Mouse (Mus musculus) liver, embryonic 11.5 days (tissue): ENCODE measurements around the gene Pnpla3. TPM values are rescaled to one million over a fixed set of nuclear protein-coding genes. Genes with fewer than 3 reads are reported as not detected.
"Not testable (repeated sequence)": the region's sequence is repeated elsewhere in the genome, so short reads cannot be mapped to it uniquely, and the experiment has no call there.

ENCODE experiments used
- ATAC-seq: fragments of 200-750 bp; cut with Nextera tagmentation; replicated peaks from 2 replicates; pipeline ENCODE4 v1.8.0; 2017; ENCODE audit warnings: moderate number of reproducible peaks, mild to moderate bottlenecking, moderate TSS enrichment, moderate library complexity; ENCODE audit not compliant: low FRiP score
- DNase-seq: peaks from one replicate; pipeline ENCODE4 v3.0.0-alpha.2; 2017; ENCODE audit warnings: low spot score
- H3K27ac ChIP-seq: fragments of 300-500 bp; sonication (generic); 2 replicates; pipeline ENCODE4 v1.5.1; 2014; ENCODE audit warnings: mild to moderate bottlenecking, low read depth, low read length, control low read depth
- H3K27me3 ChIP-seq: fragments of 300-500 bp; sonication (generic); replicated peaks from 2 replicates; pipeline ENCODE4 v1.6.1; 2014; ENCODE audit warnings: low read length, mixed read lengths; ENCODE audit not compliant: control insufficient read depth, insufficient read depth
- H3K36me3 ChIP-seq: fragments of 300-500 bp; sonication (generic); 2 replicates; pipeline ENCODE4 v1.6.1; 2014; ENCODE audit warnings: mild to moderate bottlenecking, low read length, moderate library complexity, mixed read lengths; ENCODE audit not compliant: control insufficient read depth, insufficient read depth
- H3K4me1 ChIP-seq: fragments of 300-500 bp; sonication (generic); replicated peaks from 2 replicates; pipeline ENCODE4 v1.6.1; 2014; ENCODE audit warnings: low read length, mixed read lengths; ENCODE audit not compliant: control insufficient read depth, insufficient read depth
- H3K4me2 ChIP-seq: fragments of 300-500 bp; sonication (generic); 2 replicates; pipeline ENCODE4 v1.6.1; 2014; ENCODE audit warnings: mild to moderate bottlenecking, control low read depth, moderate library complexity
- H3K4me3 ChIP-seq: fragments of 300-500 bp; sonication (generic); 2 replicates; pipeline ENCODE4 v1.5.1; 2014; ENCODE audit warnings: low read depth, low read length, control low read depth
- H3K9ac ChIP-seq: fragments of 300-500 bp; sonication (generic); 2 replicates; pipeline ENCODE4 v1.6.1; 2014; ENCODE audit warnings: low read depth, low read length, control low read depth
- H3K9me3 ChIP-seq: fragments of 300-500 bp; sonication (generic); 2 replicates; pipeline ENCODE4 v1.6.1; 2016; ENCODE audit warnings: low read length, inconsistent platforms, mixed read lengths; ENCODE audit not compliant: control insufficient read depth
- WGBS: fragments of 180-500 bp; shearing (Covaris S2); extraction: QIAGEN DNeasy Blood & Tissue Kit; methylation state at CpG from one replicate; pipeline ENCODE4 v1.1.7; 2014; 5-methylcytosine and 5-hydroxymethylcytosine counted together
- polyA plus RNA-seq: library from polyadenylated mRNA; unstranded; fragments of >200 nt; fragmentation: Nextera tagmentation; extraction: Ambion mirVana; gene quantifications from 2 replicates; pipeline ENCODE4 v1.2.1, GENCODE M21; 2014

The Pnpla3 gene
- polyA plus RNA-seq, 1 experiment from 2014 or later, result 2.3 TPM

DNA sequence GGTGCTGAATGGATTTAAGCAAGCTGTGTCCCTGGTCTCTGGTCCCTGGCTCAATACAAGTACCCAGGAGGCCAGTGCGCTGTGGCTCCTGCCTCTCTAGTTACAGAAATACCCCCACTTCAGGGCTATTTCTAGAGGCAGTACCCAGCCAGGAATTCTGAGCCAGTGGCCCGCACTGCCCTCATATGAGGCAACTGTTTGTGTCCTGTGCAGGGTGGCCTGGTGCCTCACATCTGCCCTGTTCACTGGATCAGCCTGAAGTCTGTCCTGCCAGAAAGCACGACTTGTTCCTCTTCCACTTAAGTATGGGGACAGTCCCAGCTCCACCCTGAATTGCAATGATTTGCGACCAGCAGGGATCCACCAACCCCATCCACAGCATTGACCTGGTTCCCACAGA is 34.2 kb upstream of the Pnpla3 start:
- H3K4me1 ChIP-seq, result no peaks in the 10 kb centered on the region
- no peaks in the 10 kb centered on the region for H3K27me3 ChIP-seq
- H3K4me2 ChIP-seq, result no peak overlapping the region
- no peak overlapping the region for H3K4me3 ChIP-seq
- ATAC-seq (no peak), DNase-seq (no peak)
- no peak overlapping the region for H3K27ac ChIP-seq
- 61% methylated on average over 4 of the region's 4 CpGs for WGBS
- H3K9ac ChIP-seq, result no peak overlapping the region
- no peaks in the 10 kb centered on the region for H3K9me3 ChIP-seq
- no peaks in the 10 kb centered on the region for H3K36me3 ChIP-seq

DNA sequence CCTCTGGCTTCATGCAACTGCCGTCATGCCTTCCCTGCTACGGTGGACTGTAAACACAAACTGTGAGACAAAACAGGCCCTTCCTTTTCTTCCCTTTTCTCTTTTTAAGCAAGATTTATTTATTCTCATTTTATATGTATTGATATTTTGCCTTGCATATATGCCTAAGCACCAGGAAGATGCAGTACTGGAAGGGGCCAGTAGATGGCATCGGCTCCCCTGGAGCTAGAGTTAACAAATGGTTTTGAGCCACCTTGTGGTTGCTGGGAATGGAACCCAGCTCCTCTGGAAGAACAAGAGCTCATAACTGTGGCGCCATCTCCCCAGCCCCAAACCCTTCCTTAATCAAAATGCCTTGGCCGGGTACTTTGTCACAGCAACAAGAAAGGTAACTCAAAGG is 32.2 kb upstream of the Pnpla3 start:
- 65% methylated on average over 5 of the region's 5 CpGs for WGBS
- H3K9me3 ChIP-seq, result no peaks in the 10 kb centered on the region
- no peak for DNase-seq

DNA sequence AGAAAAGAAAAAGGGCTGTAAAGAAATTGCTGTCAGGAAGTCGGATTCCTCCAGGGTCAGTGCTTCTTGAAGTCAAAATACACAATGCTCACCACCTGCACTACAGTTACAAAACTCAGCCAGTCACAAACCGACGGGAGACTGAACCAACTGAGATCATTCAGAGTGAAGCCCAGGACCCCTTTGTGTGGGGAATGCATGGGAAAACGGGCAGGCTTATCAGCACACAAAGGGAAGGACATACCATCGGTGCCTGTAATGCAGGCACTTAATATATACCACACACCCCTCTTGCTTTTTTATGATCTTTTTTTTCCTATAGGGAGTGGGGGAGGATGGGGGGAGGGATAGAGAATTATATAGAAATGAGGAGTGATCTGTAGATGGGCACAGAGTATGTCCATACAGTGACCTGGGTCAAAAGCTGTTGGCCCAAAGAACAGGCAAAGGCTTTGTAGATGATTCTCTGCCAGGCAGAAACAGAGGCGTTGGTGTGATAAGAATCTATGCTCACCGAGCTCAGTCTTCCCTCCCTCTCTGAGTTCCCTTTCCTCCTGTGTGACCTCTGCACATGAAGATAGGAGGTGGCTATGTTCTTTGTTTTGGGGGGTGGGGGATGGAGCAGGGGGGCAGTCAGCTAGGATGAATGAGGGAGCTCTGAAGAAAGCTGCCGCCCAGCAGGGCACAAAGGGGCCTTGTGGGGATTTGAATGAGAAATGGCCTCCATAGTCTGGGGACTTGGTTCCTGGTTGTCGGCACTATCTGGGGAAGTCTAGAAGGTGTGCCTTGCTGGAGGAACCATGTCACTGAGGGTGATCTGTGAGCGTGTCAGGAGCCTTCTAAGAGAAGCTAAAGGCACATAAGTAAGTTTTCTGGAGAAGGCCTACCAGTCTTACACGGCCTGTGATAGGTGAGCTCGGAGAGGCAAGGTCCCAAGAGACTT is 30.9 kb upstream of the Pnpla3 start:
- H3K4me2 ChIP-seq, result no peak overlapping the region
- DNase-seq (no peak), ATAC-seq (no peak)
- WGBS, result 40% methylated on average over 12 of the region's 12 CpGs
- no peak overlapping the region for H3K4me3 ChIP-seq
- H3K36me3 ChIP-seq, result no peaks in the 10 kb centered on the region
- no peaks in the 10 kb centered on the region for H3K9me3 ChIP-seq
- H3K4me1 ChIP-seq, result no peaks in the 10 kb centered on the region
- no peak overlapping the region for H3K27ac ChIP-seq
- no peaks in the 10 kb centered on the region for H3K27me3 ChIP-seq
- H3K9ac ChIP-seq, result no peak overlapping the region

More for the DNA sequence above, 32.2 kb upstream of the Pnpla3 start:
- no peak overlapping the region for H3K9ac ChIP-seq
- no peaks in the 10 kb centered on the region for H3K27me3 ChIP-seq
- no peak overlapping the region for H3K4me2 ChIP-seq
- H3K27ac ChIP-seq, result no peak overlapping the region
- no peak overlapping the region for H3K4me3 ChIP-seq
- no peaks in the 10 kb centered on the region for H3K4me1 ChIP-seq
- ATAC-seq, result no peak
- H3K36me3 ChIP-seq, result no peaks in the 10 kb centered on the region

DNA sequence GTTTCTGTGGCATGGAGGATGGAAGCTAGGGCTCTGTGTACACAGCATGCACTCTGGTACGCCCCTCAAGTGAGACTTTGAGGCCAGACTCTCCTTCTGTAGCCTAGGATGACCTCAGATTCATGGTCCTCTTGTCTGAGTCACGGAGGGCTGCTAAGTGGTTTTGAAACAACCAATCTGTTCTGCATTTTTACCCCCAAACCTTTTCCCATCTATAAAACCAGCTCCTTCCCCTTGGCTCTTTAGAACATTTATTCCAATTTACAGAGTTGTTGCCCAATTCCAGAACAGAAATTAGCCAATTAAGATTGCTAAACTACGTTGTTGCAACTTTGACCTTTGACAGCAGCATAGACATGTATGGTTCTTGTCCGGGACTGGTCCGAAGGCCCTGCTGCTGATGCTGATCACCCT is 28.0 kb upstream of the Pnpla3 start:
- Histone ChIP-seq H3K27ac (no peak overlapping the region), H3K9me3 (no peaks in the 10 kb centered on the region), H3K4me1 (no peaks in the 10 kb centered on the region), H3K9ac (no peak overlapping the region), H3K27me3 (no peaks in the 10 kb centered on the region), H3K4me2 (no peak overlapping the region), H3K4me3 (no peak overlapping the region), H3K36me3 (no peaks in the 10 kb centered on the region)
- 73% methylated on average over 5 of the region's 5 CpGs for WGBS
- no peak for DNase-seq
- no peak for ATAC-seq

DNA sequence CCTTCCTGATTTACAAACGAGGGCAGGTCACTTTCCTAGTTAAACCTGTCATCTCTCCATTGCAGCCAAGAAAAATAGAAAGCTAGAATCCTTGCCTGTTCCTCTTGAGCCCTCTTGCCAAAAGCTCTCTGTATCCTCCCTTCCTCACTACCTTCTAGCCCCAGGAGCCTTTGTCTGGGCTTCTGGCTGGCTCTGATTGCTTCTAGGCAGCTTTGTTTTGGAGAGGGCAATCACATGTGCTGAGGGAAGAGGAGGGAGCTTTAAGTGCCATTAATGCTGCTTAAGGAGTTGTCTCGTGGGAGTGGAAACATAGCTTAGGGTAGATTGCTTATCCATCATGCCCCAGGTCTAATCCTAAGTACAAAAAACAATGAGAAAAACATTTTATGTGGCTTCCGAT is 27.5 kb upstream of the Pnpla3 start:
- Histone ChIP-seq H3K27ac (no peak overlapping the region), H3K4me3 (no peak overlapping the region), H3K4me2 (no peak overlapping the region), H3K4me1 (no peaks in the 10 kb centered on the region), H3K27me3 (no peaks in the 10 kb centered on the region), H3K9me3 (no peaks in the 10 kb centered on the region), H3K36me3 (no peaks in the 10 kb centered on the region), H3K9ac (no peak overlapping the region)
- no peak for ATAC-seq
- no peak for DNase-seq
- WGBS, result 53% methylated on average over 3 of the region's 3 CpGs

DNA sequence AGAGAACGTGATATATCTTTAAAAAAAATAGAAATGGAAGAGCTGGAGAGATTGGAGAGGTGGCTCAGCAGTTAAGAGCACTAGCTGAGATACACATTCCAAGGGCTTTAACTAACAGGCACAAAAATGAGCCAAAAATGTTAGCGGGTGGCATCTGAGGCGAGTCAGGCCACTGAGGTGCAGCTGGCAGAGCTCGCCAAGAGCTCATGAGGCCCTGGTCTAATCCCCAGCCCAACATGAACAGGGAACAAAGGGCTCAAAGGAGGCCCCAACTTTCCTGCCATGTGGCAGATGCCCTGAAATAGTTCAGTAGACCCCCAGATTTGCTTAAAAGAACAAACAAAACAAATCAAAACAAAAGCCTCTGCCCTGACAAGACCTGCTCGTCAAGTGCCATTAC is 26.7 kb upstream of the Pnpla3 start:
- H3K36me3 ChIP-seq, result no peaks in the 10 kb centered on the region
- H3K4me2 ChIP-seq, result no peak overlapping the region
- H3K27ac ChIP-seq, result no peak overlapping the region
- H3K9me3 ChIP-seq, result no peaks in the 10 kb centered on the region
- H3K4me1 ChIP-seq, result no peaks in the 10 kb centered on the region
- no peaks in the 10 kb centered on the region for H3K27me3 ChIP-seq
- H3K9ac ChIP-seq, result no peak overlapping the region
- ATAC-seq, result no peak
- WGBS, result 72% methylated on average over 5 of the region's 5 CpGs
- no peak for DNase-seq
- no peak overlapping the region for H3K4me3 ChIP-seq

DNA sequence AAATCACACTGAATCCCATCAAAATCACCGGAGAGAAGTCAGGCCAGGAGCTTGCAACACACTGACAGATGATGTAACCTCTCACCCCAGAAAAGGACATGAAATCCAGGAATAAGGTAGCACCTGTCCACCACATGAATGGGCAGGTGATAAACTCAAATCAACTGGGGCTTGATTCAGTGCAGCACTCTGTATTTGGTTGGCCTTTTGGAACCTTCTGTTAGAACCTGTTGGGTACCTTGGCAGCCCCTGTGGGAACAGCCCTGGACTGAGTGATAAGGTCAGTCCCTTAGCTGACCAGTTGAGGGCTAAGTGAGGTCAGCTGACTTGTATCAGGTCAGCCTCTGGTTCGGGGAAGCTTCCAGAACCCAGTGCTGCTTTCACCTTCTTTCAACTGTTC is 11.5 kb upstream of the Pnpla3 start:
- ATAC-seq (no peak), DNase-seq (no peak)
- H3K4me3 ChIP-seq, result no peak overlapping the region
- H3K4me1 ChIP-seq, result no peaks in the 10 kb centered on the region
- H3K27ac ChIP-seq, result no peak overlapping the region
- H3K4me2 ChIP-seq, result no peak overlapping the region
- no peak overlapping the region for H3K9ac ChIP-seq
- no peaks in the 10 kb centered on the region for H3K9me3 ChIP-seq
- H3K36me3 ChIP-seq, result no peaks in the 10 kb centered on the region
- 83% methylated on average over 2 of the region's 2 CpGs for WGBS
- H3K27me3 ChIP-seq, result no peaks in the 10 kb centered on the region

DNA sequence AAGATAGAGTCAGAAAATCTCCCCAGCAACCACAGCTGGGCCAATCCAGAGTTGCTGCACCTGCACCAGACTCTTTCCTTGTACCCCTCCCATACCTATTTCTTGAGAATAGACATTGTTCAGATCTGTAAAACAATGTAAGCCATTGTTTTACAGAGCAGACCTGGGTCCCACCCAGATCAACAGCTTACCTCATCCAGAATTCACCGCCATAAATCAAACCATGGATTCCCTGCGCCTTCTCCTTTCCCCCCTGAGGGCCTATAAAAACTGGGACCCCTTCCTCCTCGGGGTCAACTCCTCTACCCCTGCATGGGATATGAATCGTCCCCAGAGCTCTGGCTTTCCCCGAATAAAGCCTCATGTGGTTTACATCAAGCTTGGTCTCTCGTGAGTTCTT is 10.1 kb upstream of the Pnpla3 start:
- H3K36me3 ChIP-seq, H3K4me2 ChIP-seq, H3K4me3 ChIP-seq, H3K4me1 ChIP-seq, H3K9me3 ChIP-seq, H3K27ac ChIP-seq, H3K27me3 ChIP-seq, H3K9ac ChIP-seq, DNase-seq, ATAC-seq: not testable (repeated sequence)
- 89% methylated on average over 6 of the region's 6 CpGs for WGBS

DNA sequence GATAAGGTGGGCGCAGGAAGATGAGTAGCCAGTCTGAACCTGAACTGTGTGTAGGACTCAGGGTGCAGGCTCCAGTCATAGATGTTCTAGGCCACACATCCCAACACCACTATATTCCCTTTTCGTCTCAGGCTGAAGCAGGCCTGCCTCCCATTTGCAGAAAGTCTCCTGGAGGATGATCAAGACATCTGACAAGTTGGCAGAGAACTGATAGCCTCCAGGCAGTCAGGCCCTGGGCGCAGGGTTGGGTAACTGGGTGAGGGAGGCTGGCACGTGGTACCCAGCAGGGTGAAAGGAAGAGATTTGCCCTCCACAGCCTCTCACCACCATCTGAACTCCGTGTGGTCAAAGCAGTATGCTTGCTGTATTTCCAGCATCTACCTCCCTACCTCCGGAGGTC is 5.8 kb upstream of the Pnpla3 start:
- Histone ChIP-seq H3K4me2 (no peak overlapping the region), H3K36me3 (no peaks in the 10 kb centered on the region), H3K4me1 (no peaks in the 10 kb centered on the region), H3K4me3 (no peak overlapping the region), H3K9ac (no peak overlapping the region), H3K9me3 (no peaks in the 10 kb centered on the region), H3K27ac (no peak overlapping the region), H3K27me3 (no peaks in the 10 kb centered on the region)
- 80% methylated on average over 6 of the region's 6 CpGs for WGBS
- ATAC-seq (no peak), DNase-seq (no peak)
